ENCODE assay signal across 8 mouse cellular contexts in genomic region chr1:153308915-153309296, GRCm38 (mm10). TPM values are rescaled to one million over a fixed set of nuclear protein-coding genes. Genes with fewer than 3 reads are reported as not detected.
DNase-seq lines count a peak whose midpoint lies in the region; ATAC-seq lines count a peak whose summit lies in the region.

No protein-coding gene starts in this region.

- no peaks in the 10 kb centered on the region for H3K9me3 ChIP-seq in lung, embryonic 15.5 days
- H3K9me3 ChIP-seq in embryonic facial prominence, embryonic 14.5 days (ENCODE audit: control insufficient read depth, low read length), result 0 out of 2 replicates have a peak, but pooled peaks cover 3% of the 10 kb centered on the region
- no peaks in the 10 kb centered on the region for H3K9me3 ChIP-seq in midbrain, embryonic 14.5 days (ENCODE audit: control insufficient read depth, low read length)

- H3K4me2 ChIP-seq in lung, embryonic 15.5 days, result peak overlapping the region; percentile 28; the same call in 1 of the 2 replicates
- H3K4me2 ChIP-seq in embryonic facial prominence, embryonic 14.5 days (ENCODE audit: low read depth, low read length), result peak overlapping the region; percentile 35
- H3K4me2 ChIP-seq in midbrain, embryonic 14.5 days (ENCODE audit: low read length), result no peak overlapping the region

- H3K36me3 ChIP-seq in lung, embryonic 15.5 days, result peaks cover 6% of the 10 kb centered on the region; the same call in 1 of the 2 replicates
- no peaks in the 10 kb centered on the region for H3K36me3 ChIP-seq in embryonic facial prominence, embryonic 14.5 days (ENCODE audit: control insufficient read depth, insufficient read depth, low read length)
- no peaks in the 10 kb centered on the region for H3K36me3 ChIP-seq in midbrain, embryonic 14.5 days (ENCODE audit: control insufficient read depth, insufficient read depth, low read length)

- no peak for DNase-seq in lung, postnatal 25 days (ENCODE audit: low spot score)
- DNase-seq in embryonic facial prominence, embryonic 14.5 days (ENCODE audit: low spot score), result peak; percentile 79
- DNase-seq in heart, postnatal 25 days (ENCODE audit: low spot score), result peak; percentile 33
- DNase-seq in midbrain, embryonic 14.5 days, result peak; percentile 44
- peak; percentile 41 for DNase-seq in thymus, postnatal 25 days
- no peak for DNase-seq in adrenal gland, postnatal 4 days (ENCODE audit: low spot score in 2 of 2)
- no peak for DNase-seq in urinary bladder, postnatal 4 days (ENCODE audit: low spot score in 2 of 2)

- ATAC-seq in lung, embryonic 15.5 days (ENCODE audit: borderline replicate concordance, extremely low read depth, low FRiP score, low TSS enrichment), result no peak
- ATAC-seq in embryonic facial prominence, embryonic 14.5 days (ENCODE audit: low read depth), result peak; percentile 75
- no peak for ATAC-seq in midbrain, embryonic 14.5 days (ENCODE audit: low FRiP score, low TSS enrichment)

- no peak overlapping the region for H3K9ac ChIP-seq in lung, embryonic 15.5 days
- H3K9ac ChIP-seq in embryonic facial prominence, embryonic 14.5 days (ENCODE audit: low read depth, low read length), result no peak overlapping the region
- no peak overlapping the region for H3K9ac ChIP-seq in midbrain, embryonic 14.5 days (replicated peaks; ENCODE audit: low read length)

- peaks cover 40% of the 10 kb centered on the region for H3K4me1 ChIP-seq in lung, embryonic 15.5 days
- H3K4me1 ChIP-seq in embryonic facial prominence, embryonic 14.5 days (ENCODE audit: control insufficient read depth, insufficient read depth, low read length), result peaks cover 27% of the 10 kb centered on the region
- peaks cover 14% of the 10 kb centered on the region; the same call in 1 of the 2 replicates for H3K4me1 ChIP-seq in midbrain, embryonic 14.5 days (ENCODE audit: control insufficient read depth, insufficient read depth, low read length)

- intact Hi-C loops in heart, postnatal 25 days (cut with DNase I), result no loop called here

- 49% methylated on average over 10 of the region's 10 CpGs for WGBS in lung, embryonic 15.5 days
- WGBS in embryonic facial prominence, embryonic 14.5 days, result 31% methylated on average over 10 of the region's 10 CpGs
- 49% methylated on average over 10 of the region's 10 CpGs for WGBS in midbrain, embryonic 14.5 days

- no peaks in the 10 kb centered on the region for H3K27me3 ChIP-seq in lung, embryonic 15.5 days
- H3K27me3 ChIP-seq in embryonic facial prominence, embryonic 14.5 days (replicated peaks; ENCODE audit: control insufficient read depth, insufficient read depth, low read length), result no peaks in the 10 kb centered on the region
- no peaks in the 10 kb centered on the region for H3K27me3 ChIP-seq in midbrain, embryonic 14.5 days (ENCODE audit: control insufficient read depth, insufficient read depth, low read length)

- H3K27ac ChIP-seq in lung, embryonic 15.5 days, result peak overlapping the region; percentile 88
- peak overlapping the region; percentile 78 for H3K27ac ChIP-seq in embryonic facial prominence, embryonic 14.5 days (replicated peaks; ENCODE audit: low read depth, low read length)
- H3K27ac ChIP-seq in midbrain, embryonic 14.5 days (replicated peaks; ENCODE audit: low read depth, low read length), result peak overlapping the region; percentile 57; the same call in 1 of the 2 replicates

- H3K4me3 ChIP-seq in lung, embryonic 15.5 days, result no peak overlapping the region
- H3K4me3 ChIP-seq in embryonic facial prominence, embryonic 14.5 days (ENCODE audit: low read depth, low read length), result no peak overlapping the region
- H3K4me3 ChIP-seq in midbrain, embryonic 14.5 days (replicated peaks; ENCODE audit: low read depth, low read length), result no peak overlapping the region

RNA-seq across cellular contexts. Expression of gene Lamc1, which starts 23.7 kb away (rescaled TPM):
- polyA plus RNA-seq in lung, embryonic 15.5 days (2015; fragmentation: Nextera tagmentation; extraction: Ambion mirVana), result 120 and 122 TPM in 2 replicates
- 87.8 and 98.5 TPM in 2 replicates for polyA plus RNA-seq in embryonic facial prominence, embryonic 14.5 days (2014; fragmentation: Nextera tagmentation; extraction: Ambion mirVana)
- total RNA-seq in heart, postnatal 25 days (2021), result 100 to 1,000 TPM; 173 to 205 TPM
- polyA plus RNA-seq in midbrain, embryonic 14.5 days (2014; fragmentation: Nextera tagmentation; extraction: Ambion mirVana), result 12.4 and 23.8 TPM in 2 replicates
- total RNA-seq in adrenal gland, postnatal 4 days (2021), result 100 to 1,000 TPM; 186 to 227 TPM

Comparison
In these comparisons a context has a peak if more than half of its experiments do, and no peak if none do; other contexts are left out.
1. DNase-seq: peak in embryonic facial prominence, embryonic 14.5 days (single experiment), heart, postnatal 25 days (single experiment), midbrain, embryonic 14.5 days (single experiment) and thymus, postnatal 25 days (single experiment); none in lung, postnatal 25 days (single experiment), adrenal gland, postnatal 4 days (0 of 2) and urinary bladder, postnatal 4 days (0 of 2).
2. Peak in every context shown above with its lines, with median percentiles within 50 percentile points of each other: H3K27ac ChIP-seq.